Mouse (Mus musculus): ENCODE data around the gene Nr1h3. TPM values are rescaled to one million over a fixed set of nuclear protein-coding genes. Genes with fewer than 3 reads are reported as not detected.

Nr1h3 gene
- polyA plus RNA-seq, 1 experiment: 90.0 TPM

DNA sequence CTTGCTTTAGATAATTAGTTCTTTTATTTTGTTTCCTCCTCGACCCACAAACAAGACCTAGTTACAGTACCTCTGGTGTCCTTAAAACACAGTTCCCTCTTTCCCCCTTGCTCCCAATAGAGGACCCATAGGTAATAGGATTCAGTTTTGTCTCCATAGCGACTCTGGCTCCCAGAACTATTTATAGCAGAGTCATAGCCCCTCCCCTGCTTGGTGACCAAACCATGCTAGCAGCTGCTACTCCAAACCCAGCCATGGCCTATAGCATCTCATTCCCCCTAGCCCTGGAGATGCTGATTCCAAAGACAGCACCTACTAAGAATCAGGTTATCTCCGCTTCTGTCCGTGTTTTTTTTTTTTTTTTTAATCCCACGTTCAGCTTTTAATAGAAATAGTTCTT, 21.9 kb downstream of the Nr1h3 start:
- H3K4me1 ChIP-seq (ENCODE audit: control insufficient read depth, insufficient read depth, insufficient read length): peaks cover 13% of the 10 kb centered on the region
- no peak overlapping the region for H3K27ac ChIP-seq (ENCODE audit: insufficient read depth, low read length)
- TF ChIP-seq POLR2A (IDR thresholded peaks at IDR 0.05; ENCODE audit: low read depth, low read length) (no peak), CTCF (IDR thresholded peaks at IDR 0.05; ENCODE audit: extremely low read depth, insufficient read depth, insufficient read length, insufficient replicate concordance) (no peak)
- H3K36me3 ChIP-seq (ENCODE audit: control insufficient read depth, insufficient read depth, low read length): peaks cover 24% of the 10 kb centered on the region
- DNase-seq (ENCODE audit: low read depth in 1 of 2, low spot score in 2 of 2): no peak
- 73% methylated on average over 5 of the region's 5 CpGs for WGBS
- H3K4me3 ChIP-seq (ENCODE audit: extremely low read depth, insufficient read depth, insufficient read length): no peak overlapping the region
- H3K27me3 ChIP-seq (ENCODE audit: control insufficient read depth, insufficient read depth, low read length): no peaks in the 10 kb centered on the region

DNA sequence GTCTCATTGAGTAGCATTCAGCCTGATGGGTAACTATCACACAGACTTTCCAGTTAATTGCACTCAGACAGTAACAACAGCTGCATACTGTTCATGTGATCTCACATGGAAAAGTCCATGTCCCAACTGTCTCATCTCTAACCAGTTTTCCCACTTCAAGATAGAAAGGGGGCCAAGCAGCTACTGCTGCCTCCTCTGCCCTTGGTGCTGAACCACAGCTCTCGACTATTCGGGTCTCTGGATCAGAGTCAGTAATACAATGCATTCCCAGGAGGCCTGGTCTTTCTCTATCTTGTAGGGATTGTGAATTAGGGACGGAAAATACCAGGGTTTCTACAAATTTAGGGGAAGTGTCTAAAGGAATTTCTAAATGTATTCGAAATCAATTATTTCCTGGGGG, 22.8 kb downstream of the Nr1h3 start:
- Histone ChIP-seq H3K4me3 (ENCODE audit: extremely low read depth, insufficient read depth, insufficient read length) (no peak overlapping the region), H3K36me3 (ENCODE audit: control insufficient read depth, insufficient read depth, low read length) (peaks cover 28% of the 10 kb centered on the region), H3K27ac (ENCODE audit: insufficient read depth, low read length) (no peak overlapping the region), H3K27me3 (ENCODE audit: control insufficient read depth, insufficient read depth, low read length) (no peaks in the 10 kb centered on the region), H3K4me1 (ENCODE audit: control insufficient read depth, insufficient read depth, insufficient read length) (peaks cover 12% of the 10 kb centered on the region)
- WGBS: 88% methylated on average over 4 of the region's 4 CpGs
- TF ChIP-seq CTCF (IDR thresholded peaks at IDR 0.05; ENCODE audit: extremely low read depth, insufficient read depth, insufficient read length, insufficient replicate concordance) (no peak), POLR2A (IDR thresholded peaks at IDR 0.05; ENCODE audit: low read depth, low read length) (no peak)
- DNase-seq (ENCODE audit: low read depth in 1 of 2, low spot score in 2 of 2): no peak

DNA sequence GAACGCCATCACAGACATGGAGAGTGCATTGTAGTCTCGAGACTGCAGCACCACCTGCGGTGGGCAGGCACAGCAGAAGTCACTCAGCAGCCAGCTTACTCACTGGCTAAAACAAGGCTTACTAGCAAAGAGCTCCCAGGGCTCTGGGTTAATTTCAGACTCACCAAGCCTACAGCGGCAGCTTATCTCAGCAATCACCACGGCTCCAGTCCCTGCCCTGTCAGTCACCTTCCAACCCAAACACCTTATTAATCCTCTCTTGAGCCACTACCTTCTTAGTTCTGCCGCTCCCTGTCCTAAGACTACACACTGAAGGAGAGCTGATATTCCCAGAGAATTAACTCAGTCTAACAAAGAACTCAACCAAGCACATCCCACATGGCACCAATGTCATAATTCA, 26.4 kb downstream of the Nr1h3 start:
- 95% methylated on average over 6 of the region's 6 CpGs for WGBS
- H3K36me3 ChIP-seq (ENCODE audit: control insufficient read depth, insufficient read depth, low read length): peaks cover 42% of the 10 kb centered on the region
- H3K27me3 ChIP-seq (ENCODE audit: control insufficient read depth, insufficient read depth, low read length): no peaks in the 10 kb centered on the region
- DNase-seq (ENCODE audit: low read depth in 1 of 2, low spot score in 2 of 2): no peak
- TF ChIP-seq CTCF (IDR thresholded peaks at IDR 0.05; ENCODE audit: extremely low read depth, insufficient read depth, insufficient read length, insufficient replicate concordance) (no peak), POLR2A (IDR thresholded peaks at IDR 0.05; ENCODE audit: low read depth, low read length) (no peak)
- H3K27ac ChIP-seq (ENCODE audit: insufficient read depth, low read length): no peak overlapping the region
- H3K4me1 ChIP-seq (ENCODE audit: control insufficient read depth, insufficient read depth, insufficient read length): no peaks in the 10 kb centered on the region
- H3K4me3 ChIP-seq (ENCODE audit: extremely low read depth, insufficient read depth, insufficient read length): no peak overlapping the region

DNA sequence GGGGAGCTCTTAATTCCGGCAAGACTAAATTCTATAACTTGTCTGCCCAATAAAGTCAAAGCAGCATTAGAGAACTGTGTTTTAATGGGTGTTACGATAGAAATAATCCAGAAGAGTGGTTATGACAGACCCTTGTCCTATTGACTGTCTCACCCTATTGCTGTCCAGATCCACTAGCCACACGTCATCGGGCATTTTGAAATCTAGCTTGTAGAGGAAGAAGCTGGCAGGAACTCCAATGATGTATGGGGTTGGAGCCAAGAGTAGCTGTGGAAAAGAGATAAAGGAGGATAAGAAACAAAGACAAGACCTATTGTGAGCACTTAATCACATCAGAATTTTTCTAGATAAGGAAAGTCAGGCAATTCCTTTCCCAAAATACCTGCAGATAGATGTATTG, 27.1 kb downstream of the Nr1h3 start:
- Histone ChIP-seq H3K36me3 (ENCODE audit: control insufficient read depth, insufficient read depth, low read length) (peaks cover 44% of the 10 kb centered on the region), H3K4me3 (ENCODE audit: extremely low read depth, insufficient read depth, insufficient read length) (no peak overlapping the region), H3K27ac (ENCODE audit: insufficient read depth, low read length) (no peak overlapping the region), H3K4me1 (ENCODE audit: control insufficient read depth, insufficient read depth, insufficient read length) (no peaks in the 10 kb centered on the region), H3K27me3 (ENCODE audit: control insufficient read depth, insufficient read depth, low read length) (no peaks in the 10 kb centered on the region)
- TF ChIP-seq POLR2A (IDR thresholded peaks at IDR 0.05; ENCODE audit: low read depth, low read length) (no peak), CTCF (IDR thresholded peaks at IDR 0.05; ENCODE audit: extremely low read depth, insufficient read depth, insufficient read length, insufficient replicate concordance) (no peak)
- no peak for DNase-seq (ENCODE audit: low read depth in 1 of 2, low spot score in 2 of 2)
- WGBS: 90% methylated on average over 4 of the region's 4 CpGs

DNA sequence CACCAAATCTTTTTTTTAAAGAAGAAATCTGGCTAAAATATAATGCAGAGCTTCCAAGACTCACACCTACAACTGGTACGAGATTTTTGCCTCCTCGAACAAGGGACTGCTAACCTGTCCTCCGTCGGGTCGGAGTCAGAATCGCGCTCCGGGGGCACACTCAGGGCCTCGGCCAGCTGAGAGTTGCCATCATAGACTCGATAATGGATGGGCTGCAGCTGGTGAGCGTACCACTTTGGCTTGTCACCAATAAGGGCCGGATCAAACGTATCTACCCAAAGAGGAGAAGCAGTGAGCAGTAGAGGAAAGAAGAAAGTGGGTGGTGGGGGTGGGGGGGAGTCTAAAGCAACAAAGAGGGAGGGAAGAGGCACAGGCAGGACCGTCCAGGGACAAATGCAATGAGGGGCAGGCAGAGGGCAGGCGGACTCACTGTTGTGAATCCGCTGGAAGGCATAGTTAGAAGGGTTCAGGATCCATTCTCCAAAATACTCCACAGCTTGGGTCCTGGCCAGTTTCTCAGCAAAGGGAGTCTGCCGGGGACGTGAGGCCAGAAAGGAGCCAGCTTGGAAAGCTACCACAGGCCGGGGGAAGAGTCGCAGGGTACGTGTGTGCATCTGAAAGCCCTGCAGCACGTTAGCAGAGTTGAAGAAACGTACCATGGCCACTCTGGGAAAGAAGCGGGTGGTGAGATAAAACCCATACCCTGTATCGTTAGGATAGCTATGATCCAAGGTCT, 32.9 kb downstream of the Nr1h3 start:
- TF ChIP-seq CTCF (IDR thresholded peaks at IDR 0.05; ENCODE audit: extremely low read depth, insufficient read depth, insufficient read length, insufficient replicate concordance) (no peak), POLR2A (IDR thresholded peaks at IDR 0.05; ENCODE audit: low read depth, low read length) (no peak)
- peaks cover 37% of the 10 kb centered on the region for H3K36me3 ChIP-seq (ENCODE audit: control insufficient read depth, insufficient read depth, low read length)

DNA sequence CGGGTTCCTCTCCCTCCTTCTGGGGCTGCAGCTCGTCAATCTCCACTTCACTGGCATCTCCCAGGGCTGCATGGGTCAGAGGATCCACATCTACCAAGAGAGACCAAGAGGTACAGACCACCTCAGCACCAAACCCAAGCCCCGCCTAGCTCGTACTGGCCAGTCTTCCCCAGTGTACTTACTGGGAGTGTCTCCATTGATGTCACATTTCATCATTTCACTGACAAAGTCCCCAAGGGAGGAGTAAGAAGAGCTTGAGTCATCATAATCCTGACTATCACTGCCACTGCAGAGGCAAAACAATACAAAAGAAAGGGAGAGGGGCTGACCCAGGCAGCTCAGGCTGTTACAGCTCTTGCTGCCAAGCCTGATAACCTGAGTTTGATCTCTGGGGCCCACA, 35.0 kb downstream of the Nr1h3 start:
- Histone ChIP-seq H3K4me3 (ENCODE audit: extremely low read depth, insufficient read depth, insufficient read length) (no peak overlapping the region), H3K4me1 (ENCODE audit: control insufficient read depth, insufficient read depth, insufficient read length) (no peaks in the 10 kb centered on the region), H3K27me3 (ENCODE audit: control insufficient read depth, insufficient read depth, low read length) (no peaks in the 10 kb centered on the region), H3K36me3 (ENCODE audit: control insufficient read depth, insufficient read depth, low read length) (peaks cover 38% of the 10 kb centered on the region), H3K27ac (ENCODE audit: insufficient read depth, low read length) (no peak overlapping the region)
- 90% methylated on average over 4 of the region's 4 CpGs for WGBS
- DNase-seq (ENCODE audit: low read depth in 1 of 2, low spot score in 2 of 2): no peak
- TF ChIP-seq CTCF (IDR thresholded peaks at IDR 0.05; ENCODE audit: extremely low read depth, insufficient read depth, insufficient read length, insufficient replicate concordance): no peak
- TF ChIP-seq POLR2A (IDR thresholded peaks at IDR 0.05; ENCODE audit: low read depth, low read length): no peak

More for the DNA sequence above, 32.9 kb downstream of the Nr1h3 start:
- H3K4me1 ChIP-seq (ENCODE audit: control insufficient read depth, insufficient read depth, insufficient read length): no peaks in the 10 kb centered on the region
- H3K27me3 ChIP-seq (ENCODE audit: control insufficient read depth, insufficient read depth, low read length): no peaks in the 10 kb centered on the region
- WGBS: 92% methylated on average over 25 of the region's 25 CpGs
- no peak overlapping the region for H3K27ac ChIP-seq (ENCODE audit: insufficient read depth, low read length)
- H3K4me3 ChIP-seq (ENCODE audit: extremely low read depth, insufficient read depth, insufficient read length): no peak overlapping the region
- no peak for DNase-seq (ENCODE audit: low read depth in 1 of 2, low spot score in 2 of 2)

DNA sequence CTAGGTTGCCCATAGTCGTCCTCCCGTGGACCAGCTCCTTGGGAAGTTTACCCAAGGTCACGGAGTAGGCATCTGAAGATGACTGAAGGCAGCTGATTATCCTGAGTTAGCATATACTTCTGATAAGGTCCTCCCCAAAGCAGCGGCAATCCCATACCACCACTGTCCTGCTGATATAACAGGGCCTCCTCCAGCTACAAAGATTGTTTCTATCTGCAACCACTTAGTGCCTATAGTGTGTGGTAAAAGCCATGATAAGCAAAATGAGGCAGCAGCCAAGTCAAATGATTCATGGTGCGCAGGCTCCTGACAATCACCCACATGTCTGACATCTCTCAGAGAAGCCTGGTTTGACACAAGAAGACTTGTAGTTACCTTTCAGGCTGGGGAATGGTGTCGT, 37.6 kb downstream of the Nr1h3 start:
- Histone ChIP-seq H3K27ac (ENCODE audit: insufficient read depth, low read length) (no peak overlapping the region), H3K27me3 (ENCODE audit: control insufficient read depth, insufficient read depth, low read length) (no peaks in the 10 kb centered on the region), H3K36me3 (ENCODE audit: control insufficient read depth, insufficient read depth, low read length) (peaks cover 44% of the 10 kb centered on the region), H3K4me1 (ENCODE audit: control insufficient read depth, insufficient read depth, insufficient read length) (no peaks in the 10 kb centered on the region), H3K4me3 (ENCODE audit: extremely low read depth, insufficient read depth, insufficient read length) (no peak overlapping the region)
- 79% methylated on average over 6 of the region's 6 CpGs for WGBS
- no peak for TF ChIP-seq CTCF (IDR thresholded peaks at IDR 0.05; ENCODE audit: extremely low read depth, insufficient read depth, insufficient read length, insufficient replicate concordance)
- no peak for TF ChIP-seq POLR2A (IDR thresholded peaks at IDR 0.05; ENCODE audit: low read depth, low read length)
- DNase-seq (ENCODE audit: low read depth in 1 of 2, low spot score in 2 of 2): no peak
